Mouse (Mus musculus): Measurements from ENCODE around the gene Olfr190. TPM values are rescaled to one million over a fixed set of nuclear protein-coding genes. Genes with fewer than 3 reads are reported as not detected.
"Not testable (repeated sequence)": the region's sequence is repeated elsewhere in the genome, so short reads cannot be mapped to it uniquely, and the experiment has no call there.

Olfr190 gene
- total RNA-seq (2012; rRNA removed): not detected in 2 replicates

- Histone ChIP-seq H3K4me3 (ENCODE audit: insufficient read depth in 1 of 2, low read depth in 1 of 2, low read length in 2 of 2, poor library complexity in 1 of 2, severe bottlenecking in 1 of 2) (no peak within 1 kb of the TSS), H3K4me1 (ENCODE audit: control insufficient read depth in 2 of 2, insufficient read depth in 2 of 2, low read length in 2 of 2, poor library complexity in 1 of 2) (no peaks in the 10 kb centered on the region), H3K9ac (ENCODE audit: insufficient read depth, low read depth, low read length, poor library complexity, severe bottlenecking) (no peak within 1 kb of the TSS), H3K27ac (ENCODE audit: insufficient read depth, low read depth, low read length, poor library complexity, severe bottlenecking) (no peak within 1 kb of the TSS), H3K36me3 (ENCODE audit: control insufficient read depth, insufficient read depth, low read length, poor library complexity, severe bottlenecking) (no peaks in the 10 kb centered on the region), H3K9me3 (ENCODE audit: control insufficient read depth, insufficient read depth, low read depth, low read length) (no peaks in the 10 kb centered on the region)
- TF ChIP-seq ZC3H11A (IDR thresholded peaks at IDR 0.05; ENCODE audit: borderline replicate concordance, low read depth, low read length): no peak
- TF ChIP-seq HCFC1 (IDR thresholded peaks at IDR 0.05; ENCODE audit: borderline replicate concordance, insufficient read depth, low read length): no peak
- no peak for TF ChIP-seq MAFK (IDR thresholded peaks at IDR 0.05; ENCODE audit: insufficient read depth, low read depth, low read length)
- no peak for TF ChIP-seq ZNF384 (IDR thresholded peaks at IDR 0.05; ENCODE audit: low read depth, low read length)
- TF ChIP-seq CHD2 (IDR thresholded peaks at IDR 0.05; ENCODE audit: low read depth, low read length): no peak
- in situ Hi-C loops (cut with MboI; ENCODE audit: low sequenced_read_pairs in 2 of 2, unreplicated experiment in 2 of 2): no loop called here
- DNase-seq (ENCODE audit: low read depth, low spot score): no peak
Observed at GRCm38 (mm10) chr16:59077905-59078304, at the start of gene Olfr190. TSS of gene Olfr190 (minus strand) at chr16:59078005.

- H3K36me3 ChIP-seq (ENCODE audit: control insufficient read depth, insufficient read depth, low read length, poor library complexity, severe bottlenecking): no peaks in the 10 kb centered on the region
- H3K4me3 ChIP-seq (ENCODE audit: insufficient read depth in 1 of 2, low read depth in 1 of 2, low read length in 2 of 2, poor library complexity in 1 of 2, severe bottlenecking in 1 of 2): no peak within 1 kb of the TSS
- no peaks in the 10 kb centered on the region for H3K9me3 ChIP-seq (ENCODE audit: control insufficient read depth, insufficient read depth, low read depth, low read length)
- TF ChIP-seq ZNF384 (IDR thresholded peaks at IDR 0.05; ENCODE audit: low read depth, low read length) (no peak), HCFC1 (IDR thresholded peaks at IDR 0.05; ENCODE audit: borderline replicate concordance, insufficient read depth, low read length) (no peak), ZC3H11A (IDR thresholded peaks at IDR 0.05; ENCODE audit: borderline replicate concordance, low read depth, low read length) (no peak), CHD2 (IDR thresholded peaks at IDR 0.05; ENCODE audit: low read depth, low read length) (no peak), MAFK (IDR thresholded peaks at IDR 0.05; ENCODE audit: insufficient read depth, low read depth, low read length) (no peak)
- H3K27ac ChIP-seq (ENCODE audit: insufficient read depth, low read depth, low read length, poor library complexity, severe bottlenecking): no peak within 1 kb of the TSS
- H3K9ac ChIP-seq (ENCODE audit: insufficient read depth, low read depth, low read length, poor library complexity, severe bottlenecking): no peak within 1 kb of the TSS
- no peak for DNase-seq (ENCODE audit: low read depth, low spot score)
- in situ Hi-C loops (cut with MboI; ENCODE audit: low sequenced_read_pairs in 2 of 2, unreplicated experiment in 2 of 2): no loop called here
- no peaks in the 10 kb centered on the region for H3K4me1 ChIP-seq (ENCODE audit: control insufficient read depth in 2 of 2, insufficient read depth in 2 of 2, low read length in 2 of 2, poor library complexity in 1 of 2)
Observed at GRCm38 (mm10) chr16:59120969-59121368, 43.2 kb upstream of the Olfr190 start, which contains the start of gene Olfr194. TSS of gene Olfr194 (minus strand) at chr16:59121069.

GRCm38 (mm10) chr16:59111781-59112180 lies 34.0 kb upstream of the Olfr190 start, which contains the start of gene Olfr193:
TSS of gene Olfr193 (minus strand) at chr16:59111881.
- no peaks in the 10 kb centered on the region for H3K36me3 ChIP-seq (ENCODE audit: control insufficient read depth, insufficient read depth, low read length, poor library complexity, severe bottlenecking)
- no peak within 1 kb of the TSS for H3K27ac ChIP-seq (ENCODE audit: insufficient read depth, low read depth, low read length, poor library complexity, severe bottlenecking)
- H3K9ac ChIP-seq (ENCODE audit: insufficient read depth, low read depth, low read length, poor library complexity, severe bottlenecking): no peak within 1 kb of the TSS
- H3K9me3 ChIP-seq (ENCODE audit: control insufficient read depth, insufficient read depth, low read depth, low read length): no peaks in the 10 kb centered on the region
- no peak for TF ChIP-seq MAFK (IDR thresholded peaks at IDR 0.05; ENCODE audit: insufficient read depth, low read depth, low read length)
- no peak for TF ChIP-seq CHD2 (IDR thresholded peaks at IDR 0.05; ENCODE audit: low read depth, low read length)
- TF ChIP-seq ZC3H11A (IDR thresholded peaks at IDR 0.05; ENCODE audit: borderline replicate concordance, low read depth, low read length): no peak
- no peak for TF ChIP-seq ZNF384 (IDR thresholded peaks at IDR 0.05; ENCODE audit: low read depth, low read length)
- TF ChIP-seq HCFC1 (IDR thresholded peaks at IDR 0.05; ENCODE audit: borderline replicate concordance, insufficient read depth, low read length): no peak
- in situ Hi-C loops (cut with MboI; ENCODE audit: low sequenced_read_pairs in 2 of 2, unreplicated experiment in 2 of 2): no loop called here
- no peaks in the 10 kb centered on the region for H3K4me1 ChIP-seq (ENCODE audit: control insufficient read depth in 2 of 2, insufficient read depth in 2 of 2, low read length in 2 of 2, poor library complexity in 1 of 2)
- DNase-seq (ENCODE audit: low read depth, low spot score): no peak
- H3K4me3 ChIP-seq (ENCODE audit: insufficient read depth in 1 of 2, low read depth in 1 of 2, low read length in 2 of 2, poor library complexity in 1 of 2, severe bottlenecking in 1 of 2): no peak within 1 kb of the TSS

DNA sequence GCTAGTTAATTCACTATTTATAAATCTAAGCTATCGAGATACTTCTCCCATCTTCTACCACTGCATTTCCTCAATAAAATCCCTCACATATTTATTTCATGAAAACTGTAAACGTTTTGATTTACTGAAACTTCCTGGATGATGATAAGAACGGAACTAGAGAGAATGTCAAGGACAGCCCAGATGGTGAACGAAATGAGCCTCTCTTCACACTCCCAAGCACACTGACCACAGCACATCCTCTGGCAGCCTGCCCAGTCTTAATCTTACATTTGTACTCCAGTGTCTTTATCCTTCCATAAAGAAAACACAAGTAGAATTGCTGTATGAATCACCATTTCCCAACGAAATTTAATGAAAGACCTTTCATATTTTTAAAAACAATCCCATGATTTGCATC lies 30.7 kb upstream of the Olfr190 start:
- H3K4me1 ChIP-seq (ENCODE audit: control insufficient read depth in 2 of 2, insufficient read depth in 2 of 2, low read length in 2 of 2, poor library complexity in 1 of 2); H3K9ac ChIP-seq (ENCODE audit: insufficient read depth, low read depth, low read length, poor library complexity, severe bottlenecking); H3K27ac ChIP-seq (ENCODE audit: insufficient read depth, low read depth, low read length, poor library complexity, severe bottlenecking); H3K36me3 ChIP-seq (ENCODE audit: control insufficient read depth, insufficient read depth, low read length, poor library complexity, severe bottlenecking); H3K9me3 ChIP-seq (ENCODE audit: control insufficient read depth, insufficient read depth, low read depth, low read length); H3K4me3 ChIP-seq (ENCODE audit: insufficient read depth in 1 of 2, low read depth in 1 of 2, low read length in 2 of 2, poor library complexity in 1 of 2, severe bottlenecking in 1 of 2); in situ Hi-C loops (cut with MboI; ENCODE audit: low sequenced_read_pairs in 2 of 2, unreplicated experiment in 2 of 2); DNase-seq (ENCODE audit: low read depth, low spot score): not testable (repeated sequence)

GRCm38 (mm10) chr16:59105312-59105711 lies 27.5 kb upstream of the Olfr190 start:
- TF ChIP-seq ZNF384 (IDR thresholded peaks at IDR 0.05; ENCODE audit: low read depth, low read length) (no peak), CHD2 (IDR thresholded peaks at IDR 0.05; ENCODE audit: low read depth, low read length) (no peak), ZC3H11A (IDR thresholded peaks at IDR 0.05; ENCODE audit: borderline replicate concordance, low read depth, low read length) (no peak), HCFC1 (IDR thresholded peaks at IDR 0.05; ENCODE audit: borderline replicate concordance, insufficient read depth, low read length) (no peak), MAFK (IDR thresholded peaks at IDR 0.05; ENCODE audit: insufficient read depth, low read depth, low read length) (no peak)
- DNase-seq (ENCODE audit: low read depth, low spot score): no peak
- H3K4me1 ChIP-seq (ENCODE audit: control insufficient read depth in 2 of 2, insufficient read depth in 2 of 2, low read length in 2 of 2, poor library complexity in 1 of 2): no peaks in the 10 kb centered on the region
- H3K36me3 ChIP-seq (ENCODE audit: control insufficient read depth, insufficient read depth, low read length, poor library complexity, severe bottlenecking): no peaks in the 10 kb centered on the region
- H3K4me3 ChIP-seq (ENCODE audit: insufficient read depth in 1 of 2, low read depth in 1 of 2, low read length in 2 of 2, poor library complexity in 1 of 2, severe bottlenecking in 1 of 2): no peak overlapping the region
- H3K27ac ChIP-seq (ENCODE audit: insufficient read depth, low read depth, low read length, poor library complexity, severe bottlenecking): no peak overlapping the region
- in situ Hi-C loops (cut with MboI; ENCODE audit: low sequenced_read_pairs in 2 of 2, unreplicated experiment in 2 of 2): no loop called here
- H3K9me3 ChIP-seq (ENCODE audit: control insufficient read depth, insufficient read depth, low read depth, low read length): no peaks in the 10 kb centered on the region
- H3K9ac ChIP-seq (ENCODE audit: insufficient read depth, low read depth, low read length, poor library complexity, severe bottlenecking): no peak overlapping the region

GRCm38 (mm10) chr16:59089722-59090121 lies 11.9 kb upstream of the Olfr190 start, which contains the start of gene Olfr191:
TSS of gene Olfr191 (minus strand) at chr16:59089822.
- H3K4me1 ChIP-seq (ENCODE audit: control insufficient read depth in 2 of 2, insufficient read depth in 2 of 2, low read length in 2 of 2, poor library complexity in 1 of 2); H3K9ac ChIP-seq (ENCODE audit: insufficient read depth, low read depth, low read length, poor library complexity, severe bottlenecking); H3K36me3 ChIP-seq (ENCODE audit: control insufficient read depth, insufficient read depth, low read length, poor library complexity, severe bottlenecking); H3K27ac ChIP-seq (ENCODE audit: insufficient read depth, low read depth, low read length, poor library complexity, severe bottlenecking); DNase-seq (ENCODE audit: low read depth, low spot score); H3K4me3 ChIP-seq (ENCODE audit: insufficient read depth in 1 of 2, low read depth in 1 of 2, low read length in 2 of 2, poor library complexity in 1 of 2, severe bottlenecking in 1 of 2); in situ Hi-C loops (cut with MboI; ENCODE audit: low sequenced_read_pairs in 2 of 2, unreplicated experiment in 2 of 2); H3K9me3 ChIP-seq (ENCODE audit: control insufficient read depth, insufficient read depth, low read depth, low read length): not testable (repeated sequence)

DNA sequence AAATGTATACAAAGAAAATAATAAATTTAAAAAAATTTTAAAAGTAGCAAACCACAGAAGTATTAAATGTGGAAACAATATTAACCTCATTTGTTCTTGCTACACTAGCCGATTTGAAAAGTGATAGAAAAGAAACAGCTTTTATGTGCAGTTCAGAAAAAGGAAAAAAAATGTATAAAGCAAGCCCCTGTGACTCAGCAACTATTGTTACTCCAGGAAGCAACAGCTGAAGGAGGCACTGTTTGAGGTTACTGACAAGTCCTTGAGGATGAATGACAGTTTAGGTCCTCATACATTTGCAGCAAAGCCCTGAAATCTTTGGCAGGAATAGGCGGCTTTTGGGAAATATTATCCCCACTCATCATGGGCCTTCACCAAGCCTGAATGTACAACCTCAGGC lies 3.3 kb upstream of the Olfr190 start:
- H3K9me3 ChIP-seq (ENCODE audit: control insufficient read depth, insufficient read depth, low read depth, low read length); H3K4me1 ChIP-seq (ENCODE audit: control insufficient read depth in 2 of 2, insufficient read depth in 2 of 2, low read length in 2 of 2, poor library complexity in 1 of 2); H3K9ac ChIP-seq (ENCODE audit: insufficient read depth, low read depth, low read length, poor library complexity, severe bottlenecking); H3K4me3 ChIP-seq (ENCODE audit: insufficient read depth in 1 of 2, low read depth in 1 of 2, low read length in 2 of 2, poor library complexity in 1 of 2, severe bottlenecking in 1 of 2); DNase-seq (ENCODE audit: low read depth, low spot score); in situ Hi-C loops (cut with MboI; ENCODE audit: low sequenced_read_pairs in 2 of 2, unreplicated experiment in 2 of 2); H3K27ac ChIP-seq (ENCODE audit: insufficient read depth, low read depth, low read length, poor library complexity, severe bottlenecking); H3K36me3 ChIP-seq (ENCODE audit: control insufficient read depth, insufficient read depth, low read length, poor library complexity, severe bottlenecking): not testable (repeated sequence)
